Mouse (Mus musculus) kidney, adult 9 months (tissue): ENCODE data around the gene Lama1.
A peak's percentile ranks its signal among the peaks of the same experiment; 100 is the strongest.

Source experiments
- DNase-seq: peaks from one replicate; pipeline ENCODE4 v3.0.0; 2022

The Lama1 gene

GRCm38 (mm10) chr17:67861080-67861630, 164.1 kb downstream of the Lama1 start:
- DNase-seq = no peak

DNA sequence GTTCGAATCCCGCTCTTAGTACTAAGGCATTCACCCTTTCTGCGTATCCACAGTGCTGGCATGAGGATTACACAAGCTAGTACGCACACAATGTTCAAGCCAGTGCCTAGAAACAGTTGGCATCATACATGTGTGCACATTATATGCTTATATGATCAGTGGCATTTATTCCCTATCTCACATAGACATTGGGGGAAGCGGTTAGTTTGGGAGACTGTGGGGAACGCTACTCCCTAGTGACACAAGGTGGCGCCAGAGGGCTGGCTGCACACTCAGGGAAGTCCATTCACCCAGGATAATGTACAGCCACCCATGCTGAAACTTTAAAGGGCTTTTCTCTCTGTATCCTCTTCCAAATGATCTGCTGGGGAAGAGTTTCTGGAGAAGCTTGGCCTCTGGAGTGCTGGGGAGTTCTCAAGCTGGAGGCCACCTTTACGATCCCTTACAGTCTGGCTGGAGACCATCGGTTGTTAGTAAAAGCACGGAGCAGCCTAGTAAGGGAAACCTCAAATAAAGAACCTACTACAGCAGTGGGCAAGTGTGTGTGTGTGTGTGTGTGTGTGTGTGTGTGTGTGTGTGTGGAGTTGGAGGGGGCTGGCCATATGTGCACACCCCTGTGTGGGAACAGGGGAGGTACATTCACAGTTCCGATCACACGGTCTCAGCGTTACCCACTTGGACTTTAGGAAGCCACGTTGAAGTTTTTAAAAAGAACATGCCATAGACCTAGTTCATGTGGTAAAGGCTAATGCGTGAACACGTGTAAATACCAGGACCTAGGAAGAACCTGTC, 164.9 kb downstream of the Lama1 start:
- peak; percentile 58 for DNase-seq

DNA sequence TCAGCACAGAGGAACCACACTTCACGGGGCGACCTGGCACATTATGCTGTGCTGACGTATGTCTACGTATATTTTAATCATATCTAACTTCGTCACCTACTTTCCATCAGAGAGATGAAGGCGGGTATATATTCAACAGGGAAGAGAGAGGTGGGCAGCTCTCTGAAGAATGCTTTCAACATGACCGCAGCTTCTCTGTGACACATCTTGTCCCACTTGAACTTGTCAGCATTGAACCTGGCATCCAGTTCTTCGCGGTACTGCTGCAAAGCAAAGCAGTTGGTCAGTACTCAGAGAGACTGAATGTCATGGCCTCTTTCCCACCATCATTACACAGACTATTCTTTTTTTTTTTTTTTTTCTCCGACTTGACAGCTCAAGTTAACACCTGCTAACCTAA, 167.3 kb downstream of the Lama1 start:
- DNase-seq = no peak

- no peak for DNase-seq
Observed at GRCm38 (mm10) chr17:67864912-67865311, 167.9 kb downstream of the Lama1 start.

- DNase-seq = no peak
Observed at GRCm38 (mm10) chr17:67866026-67866425, 169.0 kb downstream of the Lama1 start.

DNA sequence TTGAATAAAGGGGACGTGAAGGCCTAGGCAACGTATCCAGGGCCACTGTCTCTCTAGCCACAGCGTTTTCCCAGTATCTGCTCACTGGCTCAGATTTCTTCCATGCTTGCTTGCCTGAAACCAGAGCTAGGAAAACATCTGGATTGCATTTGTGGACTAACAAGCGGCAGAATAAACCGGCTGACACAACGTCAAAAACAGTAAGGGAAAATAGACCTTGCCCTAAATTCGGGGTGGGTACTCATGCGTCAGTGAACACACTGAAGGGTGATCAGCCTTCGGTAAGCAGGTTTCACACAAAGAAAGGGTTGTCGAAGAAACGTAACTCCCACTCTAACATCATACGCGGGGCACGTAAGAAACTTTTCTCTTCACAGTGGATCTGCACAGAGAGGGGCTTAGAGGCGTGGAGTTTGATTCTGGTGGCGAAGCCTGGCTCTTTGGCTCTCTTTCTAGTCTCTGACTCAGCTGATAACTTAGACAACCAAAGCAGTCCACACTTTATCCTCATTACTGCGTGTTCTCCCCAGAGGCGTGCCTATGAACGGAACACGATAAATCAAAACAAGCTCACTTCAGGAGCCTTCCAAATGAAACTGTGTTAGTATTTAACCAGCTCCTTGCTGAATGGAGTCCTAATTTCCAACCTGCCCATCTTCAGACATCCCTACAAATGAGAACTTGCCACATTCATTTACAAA, 169.6 kb downstream of the Lama1 start:
- no peak for DNase-seq

DNA sequence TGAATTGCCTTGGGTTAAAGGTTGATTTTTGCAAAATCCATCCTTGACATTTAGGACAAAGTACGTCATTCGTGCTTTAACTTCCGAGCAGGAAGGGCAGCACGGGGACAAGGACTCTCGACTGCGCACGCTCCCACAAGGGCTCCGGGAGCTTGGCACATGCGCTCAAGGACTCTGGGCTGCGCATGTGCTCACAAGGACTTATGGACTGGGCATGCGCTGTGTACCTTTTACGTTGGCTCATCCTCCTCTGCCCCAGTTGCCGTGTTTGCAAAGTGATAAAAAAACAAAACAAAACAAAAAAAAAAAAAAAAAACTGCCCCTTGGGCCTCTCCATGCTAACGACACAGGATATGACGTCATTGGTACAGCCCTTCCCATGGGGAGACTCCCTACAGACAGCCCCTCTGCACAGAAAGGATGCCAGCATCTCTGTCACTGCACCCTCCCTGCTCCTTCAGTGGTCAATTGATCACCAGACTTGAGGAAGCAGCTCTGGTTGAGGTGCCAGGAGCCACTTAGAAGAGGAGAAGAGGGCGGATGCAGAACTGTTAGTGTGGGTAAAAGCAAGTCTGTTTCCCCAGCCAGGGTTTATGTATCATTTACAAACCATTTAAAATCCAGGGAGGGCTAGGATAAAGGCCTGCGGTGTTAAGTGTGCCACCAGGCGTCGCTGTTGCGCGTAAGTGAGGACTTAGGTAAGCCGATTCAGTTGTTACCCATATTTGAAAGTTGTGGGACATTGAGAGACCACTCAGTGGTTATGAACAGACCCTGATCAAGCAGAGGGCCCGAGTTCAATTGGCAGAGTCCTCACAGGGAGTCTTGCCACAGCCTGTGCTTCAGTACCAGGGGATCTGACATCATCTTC, 172.9 kb downstream of the Lama1 start:
- peak; percentile 58 for DNase-seq
